Mouse (Mus musculus) liver, embryonic 14.5 days (tissue): ENCODE results near the gene Limk2. TPM values are rescaled to one million over a fixed set of nuclear protein-coding genes. Genes with fewer than 3 reads are reported as not detected.

Experiments
- ATAC-seq: fragments of 200-750 bp; cut with Nextera tagmentation; 2 replicates; pipeline ENCODE4 v1.8.0; 2017; ENCODE audit warnings: moderate number of reproducible peaks, mild to moderate bottlenecking, moderate library complexity; ENCODE audit not compliant: insufficient read depth
- DNase-seq, 3 experiments: peaks; one replicate each; pipeline ENCODE4 v3.0.0-alpha.2; 2012 to 2013; ENCODE audit warnings: low read depth in 3 of 3, low spot score in 3 of 3
- H3K27ac ChIP-seq: fragments of 300-500 bp; sonication (generic); 2 replicates; pipeline ENCODE4 v1.5.1; 2014; ENCODE audit warnings: moderate library complexity, mild to moderate bottlenecking, control low read depth, inconsistent platforms
- H3K27me3 ChIP-seq: fragments of 300-500 bp; sonication (generic); 2 replicates; pipeline ENCODE4 v1.6.1; 2014; ENCODE audit warnings: mild to moderate bottlenecking, low read length, moderate library complexity; ENCODE audit not compliant: control insufficient read depth, insufficient read depth
- H3K36me3 ChIP-seq: fragments of 300-500 bp; sonication (generic); replicated peaks from 2 replicates; pipeline ENCODE4 v1.6.1; 2014; ENCODE audit warnings: low read depth; ENCODE audit not compliant: control insufficient read depth, insufficient read depth
- H3K4me1 ChIP-seq, 2 experiments: fragments of 200-500 bp in 1 of 2; fragments of 300-500 bp in 1 of 2; sonication (generic) in 1 of 2; replicated peaks; 2 replicates each; pipeline ENCODE4 v1.6.1; 2012 to 2014; ENCODE audit warnings: antibody characterized with exemption in 1 of 2, inconsistent platforms in 1 of 2, low read length in 1 of 2; ENCODE audit not compliant: control insufficient read depth in 2 of 2, insufficient read depth in 2 of 2
- H3K4me2 ChIP-seq: fragments of 300-500 bp; sonication (generic); 2 replicates; pipeline ENCODE4 v1.6.1; 2014; ENCODE audit warnings: low read depth, mild to moderate bottlenecking, control low read depth, moderate library complexity
- H3K4me3 ChIP-seq, 2 experiments: fragments of 200-500 bp in 1 of 2; fragments of 300-500 bp in 1 of 2; sonication (generic) in 1 of 2; 2 replicates each; pipeline ENCODE4 v1.5.1; 2012 to 2014; ENCODE audit warnings: low read depth in 2 of 2, low read length in 2 of 2, mild to moderate bottlenecking in 2 of 2, control low read depth in 1 of 2, inconsistent platforms in 1 of 2, moderate library complexity in 1 of 2; ENCODE audit not compliant: insufficient read depth in 1 of 2
- H3K9ac ChIP-seq: fragments of 300-500 bp; sonication (generic); replicated peaks from 2 replicates; pipeline ENCODE4 v1.6.1; 2014; ENCODE audit warnings: mild to moderate bottlenecking, control low read depth, moderate library complexity
- H3K9me3 ChIP-seq: fragments of 300-500 bp; sonication (generic); 2 replicates; pipeline ENCODE4 v1.6.1; 2016; ENCODE audit warnings: low read length, mixed read lengths; ENCODE audit not compliant: control insufficient read depth
- CTCF ChIP-seq: IDR thresholded peaks from 2 replicates; pipeline ENCODE4 v1.5.1; 2016; ENCODE audit warnings: antibody characterized with exemption, low read depth, control low read depth
- EP300 ChIP-seq: IDR thresholded peaks from 2 replicates; pipeline ENCODE4 v1.6.1; 2016; ENCODE audit warnings: antibody characterized with exemption, low read depth
- WGBS: fragments of 180-500 bp; shearing (Covaris S2); extraction: QIAGEN DNeasy Blood & Tissue Kit; methylation state at CpG from one replicate; pipeline ENCODE4 v1.1.7; 2014; ENCODE audit not compliant: insufficient replicate concordance; 5-methylcytosine and 5-hydroxymethylcytosine counted together
- polyA plus RNA-seq, 2 experiments: library from polyadenylated mRNA; depleted of rRNA in 1 of 2; stranded (reverse) in 1 of 2; unstranded in 1 of 2; fragments of >200 nt; fragmentation: Nextera tagmentation in 1 of 2; extraction: Ambion mirVana in 1 of 2; gene quantifications; 2 replicates each; pipeline versions ENCODE4 v1.2.1 to v1.2.3; 2012 to 2014

The Limk2 gene
- polyA plus RNA-seq, 2 experiments = 7.0 to 7.1 TPM

DNA sequence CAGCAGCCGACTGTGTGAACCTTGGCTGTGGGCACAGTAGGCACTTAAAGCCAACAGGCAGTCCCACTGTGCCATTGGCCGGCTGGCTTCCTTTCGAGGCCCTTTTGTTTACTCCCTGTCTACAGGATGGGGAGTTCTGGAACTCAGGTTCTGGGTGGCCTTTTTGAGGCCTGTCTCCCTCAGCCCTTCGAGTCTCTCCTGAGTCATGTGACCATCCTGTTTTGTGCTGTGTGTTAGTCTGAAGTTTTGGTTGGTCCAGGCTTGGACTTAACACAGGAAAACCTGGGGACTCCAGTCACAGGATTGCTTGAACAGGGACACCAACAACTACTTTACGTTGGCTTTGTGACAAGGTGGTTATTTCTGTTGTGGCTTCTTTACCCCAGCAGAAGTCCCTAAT lies 112.9 kb downstream of the Limk2 start:
- H3K27ac ChIP-seq = no peak overlapping the region
- ATAC-seq (no peak), DNase-seq (no peak)
- H3K4me3 ChIP-seq = no peak overlapping the region
- TF ChIP-seq EP300 = no peak
- TF ChIP-seq CTCF = no peak
- no peak overlapping the region for H3K9ac ChIP-seq
- no peaks in the 10 kb centered on the region for H3K27me3 ChIP-seq
- H3K4me2 ChIP-seq = 0 out of 2 replicates have a peak overlapping the region, but pooled peaks have one; percentile 13
- WGBS = 66% methylated on average over 5 of the region's 5 CpGs
- H3K4me1 ChIP-seq = peaks cover 3 to 24% of the 10 kb centered on the region in 2 experiments
- peaks cover 40% of the 10 kb centered on the region for H3K36me3 ChIP-seq
- no peaks in the 10 kb centered on the region for H3K9me3 ChIP-seq

DNA sequence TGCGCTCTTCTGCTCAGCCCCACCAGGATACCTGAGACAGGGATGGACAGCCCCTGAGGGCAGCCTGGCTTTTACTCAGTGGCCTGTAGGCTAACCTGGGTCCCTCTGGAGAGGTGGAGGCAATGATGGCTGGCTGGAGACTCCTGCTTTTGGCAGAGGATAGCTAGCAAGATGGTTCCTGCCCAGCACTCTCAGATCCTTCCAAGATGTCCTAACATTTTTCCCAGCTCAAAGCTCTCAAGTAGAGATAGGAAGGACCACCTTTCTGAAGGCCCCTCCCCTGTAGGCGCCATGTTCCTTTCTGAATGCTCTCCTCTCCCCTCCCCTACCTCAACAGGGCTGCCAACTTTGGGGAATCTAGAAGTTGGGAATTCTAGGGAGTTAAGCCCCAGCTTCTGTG lies 114.3 kb downstream of the Limk2 start:
- DNase-seq (no peak), ATAC-seq (no peak)
- H3K9me3 ChIP-seq = no peaks in the 10 kb centered on the region
- WGBS = 83% methylated on average over 2 of the region's 2 CpGs
- H3K27ac ChIP-seq = no peak overlapping the region
- TF ChIP-seq EP300 (no peak), CTCF (no peak)
- no peak overlapping the region for H3K4me3 ChIP-seq
- H3K4me2 ChIP-seq = peak overlapping the region; percentile 11; the same call in 1 of the 2 replicates
- H3K36me3 ChIP-seq = peaks cover 38% of the 10 kb centered on the region
- H3K4me1 ChIP-seq = peaks cover 3 to 24% of the 10 kb centered on the region in 2 experiments
- H3K27me3 ChIP-seq = no peaks in the 10 kb centered on the region
- H3K9ac ChIP-seq = no peak overlapping the region

Other genes starting within 250 kb of the Limk2 start
- gene Sfi1, start 215.7 kb downstream of the Limk2 start, polyA plus RNA-seq (2012; rRNA removed) = 4.3 and 5.4 TPM in 2 replicates
- gene Sfi1, start 215.7 kb downstream of the Limk2 start, polyA plus RNA-seq (2014; fragmentation: Nextera tagmentation; extraction: Ambion mirVana) = 1.7 and 2.4 TPM in 2 replicates
- gene Eif4enif1, start 206.8 kb downstream of the Limk2 start, polyA plus RNA-seq (2012; rRNA removed) = 33.2 and 35.9 TPM in 2 replicates
- gene Eif4enif1, start 206.8 kb downstream of the Limk2 start, polyA plus RNA-seq (2014; fragmentation: Nextera tagmentation; extraction: Ambion mirVana) = 20.9 and 22.3 TPM in 2 replicates
- gene Drg1, start 142.8 kb downstream of the Limk2 start, polyA plus RNA-seq (2012; rRNA removed) = 24.6 and 38.4 TPM in 2 replicates
- 112 and 118 TPM in 2 replicates for gene Drg1, start 142.8 kb downstream of the Limk2 start, polyA plus RNA-seq (2014; fragmentation: Nextera tagmentation; extraction: Ambion mirVana)
- 15.2 and 16.2 TPM in 2 replicates for gene Patz1, start 120.3 kb downstream of the Limk2 start, polyA plus RNA-seq (2012; rRNA removed)
- gene Patz1, start 120.3 kb downstream of the Limk2 start, polyA plus RNA-seq (2014; fragmentation: Nextera tagmentation; extraction: Ambion mirVana) = 11.6 and 12.7 TPM in 2 replicates
- gene Pik3ip1, start 78.8 kb downstream of the Limk2 start, polyA plus RNA-seq (2012; rRNA removed) = 0.79 and 0.96 TPM in 2 replicates
- 0.42 and 0.94 TPM in 2 replicates for gene Pik3ip1, start 78.8 kb downstream of the Limk2 start, polyA plus RNA-seq (2014; fragmentation: Nextera tagmentation; extraction: Ambion mirVana)
- gene Rnf185, start 43.2 kb upstream of the Limk2 start, polyA plus RNA-seq (2012; rRNA removed) = 5.0 and 5.5 TPM in 2 replicates
- 8.5 and 9.2 TPM in 2 replicates for gene Rnf185, start 43.2 kb upstream of the Limk2 start, polyA plus RNA-seq (2014; fragmentation: Nextera tagmentation; extraction: Ambion mirVana)
- gene Pla2g3, start 79.1 kb upstream of the Limk2 start, polyA plus RNA-seq (2012; rRNA removed) = 0.06 and 0.11 TPM in 2 replicates
- 0.04 and 0.13 TPM in 2 replicates for gene Pla2g3, start 79.1 kb upstream of the Limk2 start, polyA plus RNA-seq (2014; fragmentation: Nextera tagmentation; extraction: Ambion mirVana)
- gene Inpp5j, start 95.6 kb upstream of the Limk2 start, polyA plus RNA-seq (2012; rRNA removed) = 0.23 and 0.31 TPM in 2 replicates
- gene Inpp5j, start 95.6 kb upstream of the Limk2 start, polyA plus RNA-seq (2014; fragmentation: Nextera tagmentation; extraction: Ambion mirVana) = 0.27 and 0.38 TPM in 2 replicates
- gene Selenom, start 105.5 kb upstream of the Limk2 start, polyA plus RNA-seq (2012; rRNA removed) = 8.5 and 12.2 TPM in 2 replicates
- 9.4 and 10.3 TPM in 2 replicates for gene Selenom, start 105.5 kb upstream of the Limk2 start, polyA plus RNA-seq (2014; fragmentation: Nextera tagmentation; extraction: Ambion mirVana)
- 3.3 and 4.5 TPM in 2 replicates for gene Smtn, start 131.4 kb upstream of the Limk2 start, polyA plus RNA-seq (2012; rRNA removed)
- gene Smtn, start 131.4 kb upstream of the Limk2 start, polyA plus RNA-seq (2014; fragmentation: Nextera tagmentation; extraction: Ambion mirVana) = 7.4 and 8.7 TPM in 2 replicates
- 3.9 and 5.6 TPM in 2 replicates for gene Morc2a, start 240.0 kb upstream of the Limk2 start, polyA plus RNA-seq (2012; rRNA removed)
- gene Morc2a, start 240.0 kb upstream of the Limk2 start, polyA plus RNA-seq (2014; fragmentation: Nextera tagmentation; extraction: Ambion mirVana) = 3.2 and 4.2 TPM in 2 replicates